Mouse (Mus musculus): ENCODE results near the gene Sorcs2. TPM values are rescaled to one million over a fixed set of nuclear protein-coding genes. Genes with fewer than 3 reads are reported as not detected.

Gene Sorcs2
- polyA plus RNA-seq (2017; shearing (Covaris generic)), result 5.0 TPM

GRCm38 (mm10) chr5:36397837-36398282, at the start of gene Sorcs2:
Gene Sorcs2, minus strand, starts transcription at chr5:36398139.

GRCm38 (mm10) chr5:36203916-36204315, 194.0 kb downstream of the Sorcs2 start, which contains the start of gene Psapl1:
Gene Psapl1, plus strand, starts transcription at chr5:36204021.

Other genes starting within 250 kb of the Sorcs2 start
- not detected for gene Psapl1, start 194.1 kb downstream of the Sorcs2 start, polyA plus RNA-seq (2017; shearing (Covaris generic))
- gene Grpel1, start 66.9 kb upstream of the Sorcs2 start, polyA plus RNA-seq (2017; shearing (Covaris generic)), result 41.0 TPM
- 1.00 TPM for gene Tada2b, start 86.1 kb upstream of the Sorcs2 start, polyA plus RNA-seq (2017; shearing (Covaris generic))
- not detected for gene Ccdc96, start 86.4 kb upstream of the Sorcs2 start, polyA plus RNA-seq (2017; shearing (Covaris generic))
- 134 TPM for gene Tbc1d14, start 195.1 kb upstream of the Sorcs2 start, polyA plus RNA-seq (2017; shearing (Covaris generic))